13 mouse cellular contexts compared by ENCODE assay signal in the genomic region with DNA sequence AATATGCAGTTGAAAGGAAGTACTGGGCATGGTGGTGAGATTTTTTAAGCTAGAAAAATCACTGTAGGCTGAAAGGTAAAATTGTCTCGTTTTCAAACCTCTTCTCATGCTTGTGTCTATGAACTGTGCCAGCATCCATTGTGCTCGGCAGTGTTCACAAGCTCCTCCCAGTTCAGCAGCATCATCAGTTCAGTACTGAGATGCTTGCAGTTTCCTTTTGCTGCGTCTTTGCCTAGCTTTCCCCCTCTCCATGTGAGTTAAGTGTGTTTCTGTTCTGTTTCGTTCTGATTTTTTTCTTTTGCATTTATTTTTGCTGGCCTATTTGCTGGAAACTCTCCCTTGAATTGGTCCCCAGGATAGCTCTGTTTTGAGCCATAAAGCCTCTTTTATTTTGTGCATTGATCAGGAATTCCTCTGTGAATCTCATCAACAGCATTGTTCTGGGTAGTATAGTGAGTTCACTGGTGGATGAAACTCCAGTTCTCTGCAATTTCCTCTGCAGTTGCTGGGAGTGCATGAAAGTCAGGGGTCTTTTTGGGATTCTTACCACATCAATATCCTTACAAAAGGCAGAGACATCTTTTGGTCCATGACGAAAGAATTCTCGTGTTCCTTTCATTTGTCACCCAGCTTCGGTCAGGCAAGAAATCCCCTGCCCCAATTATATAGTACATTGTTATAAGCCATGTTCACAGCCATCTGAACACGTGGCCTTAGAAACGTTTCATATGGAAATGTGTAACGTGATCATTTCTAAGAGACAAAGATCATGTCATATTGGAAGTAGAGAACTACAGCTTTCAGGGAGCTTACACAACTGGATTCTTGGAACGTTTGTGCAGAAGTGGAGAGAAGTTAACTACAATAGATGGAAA.
DNase-seq lines count a peak whose midpoint lies in the region; ATAC-seq lines count a peak whose summit lies in the region.
"Had no signal": no experiment of that assay in that cellular context is flagged by ENCODE, and none has a peak within 500 bp of the region (broad histone marks: within the 10 kb centered on the region; RNA-seq: fewer than 3 reads in every experiment).

No protein-coding gene starts in this region.

- peak; percentile 65; the same call in 1 of the 2 replicates for ATAC-seq in neural tube, embryonic 11.5 days (ENCODE audit: insufficient read depth, low FRiP score, low TSS enrichment)
- peak; percentile 88 for ATAC-seq in hindbrain, embryonic 11.5 days (ENCODE audit: low FRiP score)
- ATAC-seq in midbrain, embryonic 13.5 days, result peak; percentile 86

- H3K4me2 ChIP-seq in neural tube, embryonic 11.5 days (ENCODE audit: low read depth), result no peak overlapping the region
- H3K4me2 ChIP-seq in hindbrain, embryonic 11.5 days (replicated peaks; ENCODE audit: low read depth, low read length), result no peak overlapping the region
- peak overlapping the region; percentile 22 for H3K4me2 ChIP-seq in midbrain, embryonic 13.5 days (replicated peaks)
- H3K4me2 ChIP-seq: lung, embryonic 15.5 days had no signal

- no peaks in the 10 kb centered on the region for H3K4me1 ChIP-seq in neural tube, embryonic 11.5 days (ENCODE audit: control insufficient read depth, insufficient read depth, low read length)
- no peaks in the 10 kb centered on the region for H3K4me1 ChIP-seq in hindbrain, embryonic 11.5 days (replicated peaks; ENCODE audit: control insufficient read depth, insufficient read depth, low read length)
- H3K4me1 ChIP-seq in midbrain, embryonic 13.5 days (replicated peaks), result peaks cover 6% of the 10 kb centered on the region; the same call in 1 of the 2 replicates
- H3K4me1 ChIP-seq: lung, embryonic 15.5 days had no signal

- DNase-seq in neural tube, embryonic 11.5 days (ENCODE audit: low spot score), result no peak
- DNase-seq in neural tube, embryonic 10.5 days (ENCODE audit: extremely low spot score, low spot score), result no peak
- peak; percentile 9 for DNase-seq in hindbrain, embryonic 11.5 days (ENCODE audit: low spot score)
- no peak for DNase-seq in heart, postnatal 4 days
- DNase-seq in adrenal gland, adult (ENCODE audit: inconsistent age in 2 of 2, low spot score in 1 of 2), result no peak
- DNase-seq in heart, adult 18-20 months, result no peak
- DNase-seq in spleen, postnatal 10 days (ENCODE audit: low spot score in 2 of 2), result no peak
- DNase-seq: cerebellum, adult 2 months; gastrocnemius, postnatal 25 days; liver; right cerebral cortex, postnatal 14 days had no signal

- H3K9me3 ChIP-seq in neural tube, embryonic 11.5 days (ENCODE audit: control insufficient read depth, low read length), result no peaks in the 10 kb centered on the region
- no peaks in the 10 kb centered on the region for H3K9me3 ChIP-seq in hindbrain, embryonic 11.5 days (ENCODE audit: control insufficient read depth, low read length)
- H3K9me3 ChIP-seq in midbrain, embryonic 13.5 days, result no peaks in the 10 kb centered on the region
- H3K9me3 ChIP-seq: lung, embryonic 15.5 days had no signal

- WGBS in neural tube, embryonic 11.5 days, result 57% methylated on average over 11 of the region's 11 CpGs
- 41% methylated on average over 11 of the region's 11 CpGs for WGBS in hindbrain, embryonic 11.5 days
- WGBS in midbrain, embryonic 13.5 days, result 30% methylated on average over 11 of the region's 11 CpGs

- no peaks in the 10 kb centered on the region for H3K36me3 ChIP-seq in neural tube, embryonic 11.5 days (ENCODE audit: control insufficient read depth, insufficient read depth, low read length)
- no peaks in the 10 kb centered on the region for H3K36me3 ChIP-seq in hindbrain, embryonic 11.5 days (ENCODE audit: control insufficient read depth, insufficient read depth, low read length)
- no peaks in the 10 kb centered on the region for H3K36me3 ChIP-seq in midbrain, embryonic 13.5 days
- H3K36me3 ChIP-seq: lung, embryonic 15.5 days had no signal

- no peaks in the 10 kb centered on the region for H3K27me3 ChIP-seq in neural tube, embryonic 11.5 days (ENCODE audit: control insufficient read depth, insufficient read depth, low read length)
- no peaks in the 10 kb centered on the region for H3K27me3 ChIP-seq in hindbrain, embryonic 11.5 days (ENCODE audit: control insufficient read depth, insufficient read depth, low read length)
- H3K27me3 ChIP-seq in midbrain, embryonic 13.5 days, result no peaks in the 10 kb centered on the region
- H3K27me3 ChIP-seq: lung, embryonic 15.5 days had no signal

- no peak overlapping the region for H3K9ac ChIP-seq in neural tube, embryonic 11.5 days (ENCODE audit: low read length)
- H3K9ac ChIP-seq in hindbrain, embryonic 11.5 days (ENCODE audit: low read depth, low read length), result no peak overlapping the region
- H3K9ac ChIP-seq in midbrain, embryonic 13.5 days (replicated peaks), result no peak overlapping the region
- H3K9ac ChIP-seq: lung, embryonic 15.5 days had no signal

- no peak overlapping the region for H3K4me3 ChIP-seq in neural tube, embryonic 11.5 days (ENCODE audit: low read depth, low read length)
- no peak overlapping the region for H3K4me3 ChIP-seq in hindbrain, embryonic 11.5 days (ENCODE audit: low read depth, low read length)
- no peak overlapping the region for H3K4me3 ChIP-seq in midbrain, embryonic 13.5 days (replicated peaks)
- H3K4me3 ChIP-seq: lung, embryonic 15.5 days had no signal

- H3K27ac ChIP-seq in neural tube, embryonic 11.5 days (ENCODE audit: low read depth, low read length), result no peak overlapping the region
- H3K27ac ChIP-seq in hindbrain, embryonic 11.5 days (ENCODE audit: low read depth, low read length), result no peak overlapping the region
- H3K27ac ChIP-seq in midbrain, embryonic 13.5 days, result no peak overlapping the region
- H3K27ac ChIP-seq: lung, embryonic 15.5 days had no signal
